Mouse (Mus musculus) testis, adult 2 months (tissue): ENCODE results near the gene Pla2g3. TPM values are rescaled to one million over a fixed set of nuclear protein-coding genes. Genes with fewer than 3 reads are reported as not detected.
A peak's percentile ranks its signal among the peaks of the same experiment; 100 is the strongest.

Experiments
- H3K27ac ChIP-seq: fragments of 200-500 bp; 2 replicates; pipeline ENCODE4 v1.5.1; 2012; ENCODE audit warnings: low read depth, low read length; ENCODE audit not compliant: control insufficient read depth, insufficient read depth
- H3K27me3 ChIP-seq: fragments of 200-500 bp; 2 replicates; pipeline ENCODE4 v1.6.1; 2012; ENCODE audit warnings: mild to moderate bottlenecking, low read length, moderate library complexity; ENCODE audit not compliant: control insufficient read depth, insufficient read depth
- H3K36me3 ChIP-seq: fragments of 200-500 bp; 2 replicates; pipeline ENCODE4 v1.6.1; 2012; ENCODE audit warnings: mild to moderate bottlenecking, low read length; ENCODE audit not compliant: control insufficient read depth, insufficient read depth
- H3K4me1 ChIP-seq: fragments of 200-500 bp; 2 replicates; pipeline ENCODE4 v1.6.1; 2012; ENCODE audit warnings: low read length; ENCODE audit not compliant: control insufficient read depth, insufficient read depth
- H3K4me3 ChIP-seq: fragments of 200-500 bp; 2 replicates; pipeline ENCODE4 v1.5.1; 2012; ENCODE audit warnings: low read depth, mild to moderate bottlenecking, low read length, moderate library complexity, mixed read lengths; ENCODE audit not compliant: control insufficient read depth
- CTCF ChIP-seq: fragments of 200-500 bp; IDR thresholded peaks from 2 replicates; pipeline ENCODE4 v1.5.1; 2012; ENCODE audit warnings: low read depth, mild to moderate bottlenecking, inconsistent platforms, low read length, moderate library complexity; ENCODE audit not compliant: control insufficient read depth, insufficient read depth, insufficient replicate concordance
- POLR2A ChIP-seq: fragments of 200-500 bp; IDR thresholded peaks from 2 replicates; pipeline ENCODE4 v1.6.1; 2012; ENCODE audit warnings: low read depth, mild to moderate bottlenecking, inconsistent platforms, low read length, moderate library complexity; ENCODE audit not compliant: control insufficient read depth
- polyA plus RNA-seq: library from polyadenylated mRNA; depleted of rRNA; stranded (reverse); fragments of >200 nt; gene quantifications from 2 replicates; pipeline ENCODE4 v1.2.3, GENCODE M21; 2012; rRNA removed

Gene Pla2g3
- polyA plus RNA-seq, 1 experiment: 2.8 TPM

DNA sequence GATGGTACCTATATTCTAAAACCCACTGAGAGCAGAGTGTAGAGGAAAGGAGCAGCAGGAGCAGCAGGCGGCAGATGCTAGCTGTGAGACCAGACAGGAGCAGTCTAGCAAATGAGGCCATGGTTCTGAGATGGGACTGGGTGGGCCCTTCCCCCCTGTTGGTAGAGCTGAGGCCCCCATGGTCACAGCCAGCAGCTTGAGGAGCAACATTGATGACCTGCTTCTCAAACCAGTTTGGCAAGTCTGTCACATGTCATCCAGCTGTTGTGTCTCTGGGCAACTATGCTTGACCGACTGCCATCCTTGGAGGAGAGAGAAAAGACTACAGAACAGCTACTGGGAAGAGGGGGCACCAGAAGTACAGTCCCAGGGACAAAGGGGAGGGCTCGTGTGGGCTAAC, 53.8 kb downstream of the Pla2g3 start:
- TF ChIP-seq POLR2A (no peak), CTCF (no peak)
- Histone ChIP-seq H3K4me3 (no peak overlapping the region), H3K4me1 (peaks cover 7% of the 10 kb centered on the region), H3K27ac (no peak overlapping the region), H3K36me3 (no peaks in the 10 kb centered on the region), H3K27me3 (no peaks in the 10 kb centered on the region)

DNA sequence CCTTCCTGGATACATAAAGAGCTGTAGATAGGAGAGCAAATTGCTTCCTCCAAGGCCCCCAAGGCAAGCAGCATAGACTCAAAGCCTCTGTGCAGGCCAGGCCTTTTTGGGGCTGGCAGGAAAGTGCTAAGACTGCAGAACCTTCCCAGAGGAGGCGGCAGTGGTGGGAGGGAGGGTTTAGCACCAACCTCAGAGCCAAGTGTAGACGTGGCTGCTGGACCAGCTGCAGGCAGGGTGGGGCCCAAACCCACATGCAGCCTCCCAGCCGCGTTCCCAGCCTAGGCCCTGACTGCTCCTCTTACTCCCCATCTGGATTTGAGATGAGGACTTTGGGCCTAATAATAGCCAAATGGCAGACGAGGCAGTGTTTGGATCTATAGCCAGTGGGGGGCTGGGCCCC, 54.9 kb downstream of the Pla2g3 start:
- no peak overlapping the region for H3K4me3 ChIP-seq
- TF ChIP-seq POLR2A: no peak
- peaks cover 7% of the 10 kb centered on the region for H3K4me1 ChIP-seq
- H3K27ac ChIP-seq: no peak overlapping the region
- no peaks in the 10 kb centered on the region for H3K36me3 ChIP-seq
- H3K27me3 ChIP-seq: no peaks in the 10 kb centered on the region

DNA sequence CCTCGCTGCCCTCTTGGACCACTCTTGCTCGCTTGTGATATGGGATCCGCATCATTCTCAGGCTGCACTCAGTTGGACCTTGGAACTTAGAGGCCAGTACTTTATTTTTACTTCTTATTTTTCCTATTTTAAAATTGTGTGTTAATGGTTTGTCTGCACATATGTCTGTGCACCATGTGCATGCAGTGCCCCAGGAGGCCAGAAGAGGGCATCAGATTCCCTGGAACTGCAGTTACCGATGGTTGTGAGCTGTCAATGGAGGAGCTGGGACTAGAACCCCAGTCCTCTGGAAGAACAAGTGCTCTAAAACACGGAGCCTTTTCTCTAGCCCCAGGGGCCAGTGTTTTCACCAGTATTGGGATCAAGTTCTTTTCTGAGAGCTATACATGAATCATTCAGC, 56.3 kb downstream of the Pla2g3 start:
- peak; percentile 62; the same call in 1 of the 2 replicates for TF ChIP-seq CTCF
- no peak for TF ChIP-seq POLR2A
- Histone ChIP-seq H3K4me3 (no peak overlapping the region), H3K36me3 (no peaks in the 10 kb centered on the region), H3K27me3 (no peaks in the 10 kb centered on the region), H3K4me1 (peaks cover 5% of the 10 kb centered on the region), H3K27ac (no peak overlapping the region)

DNA sequence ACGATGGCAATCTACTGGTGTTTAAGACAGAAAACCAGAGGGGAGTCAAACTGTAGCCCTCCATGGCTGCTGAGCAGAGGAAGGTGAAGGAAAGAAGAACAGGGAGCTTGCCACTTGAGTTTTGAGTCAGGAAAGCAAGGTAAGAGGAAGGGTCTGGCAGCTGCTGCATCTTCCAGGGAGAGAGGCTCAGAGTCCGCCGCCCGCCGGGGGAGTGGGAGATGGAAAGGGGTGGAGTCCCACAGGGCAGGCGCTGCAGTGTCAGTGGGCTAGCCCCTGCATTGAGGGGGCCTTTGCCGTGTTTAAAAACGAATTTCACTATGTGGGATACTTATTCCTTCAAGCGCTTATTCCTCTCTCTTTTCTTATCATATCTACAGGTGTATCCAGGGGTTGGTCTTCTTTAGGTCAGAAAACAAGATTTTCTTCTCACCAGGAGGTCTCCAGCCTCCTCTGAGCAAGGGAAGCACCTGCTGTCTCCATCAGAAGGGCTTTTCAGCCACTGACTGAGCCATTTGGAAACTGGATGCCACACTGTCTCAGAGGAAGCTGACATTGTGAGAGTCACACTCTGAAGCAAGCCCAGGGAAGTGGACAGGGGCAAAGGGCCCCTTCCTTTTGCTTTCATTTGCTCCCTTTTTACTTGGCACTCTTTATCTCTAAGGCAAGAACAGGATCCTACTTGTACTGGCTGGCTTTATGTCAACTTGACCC, 57.6 kb downstream of the Pla2g3 start:
- Histone ChIP-seq H3K4me1 (no peaks in the 10 kb centered on the region; the same call in 1 of the 2 replicates), H3K27me3 (no peaks in the 10 kb centered on the region), H3K27ac (no peak overlapping the region), H3K36me3 (no peaks in the 10 kb centered on the region), H3K4me3 (no peak overlapping the region)
- TF ChIP-seq CTCF: no peak
- TF ChIP-seq POLR2A: no peak

DNA sequence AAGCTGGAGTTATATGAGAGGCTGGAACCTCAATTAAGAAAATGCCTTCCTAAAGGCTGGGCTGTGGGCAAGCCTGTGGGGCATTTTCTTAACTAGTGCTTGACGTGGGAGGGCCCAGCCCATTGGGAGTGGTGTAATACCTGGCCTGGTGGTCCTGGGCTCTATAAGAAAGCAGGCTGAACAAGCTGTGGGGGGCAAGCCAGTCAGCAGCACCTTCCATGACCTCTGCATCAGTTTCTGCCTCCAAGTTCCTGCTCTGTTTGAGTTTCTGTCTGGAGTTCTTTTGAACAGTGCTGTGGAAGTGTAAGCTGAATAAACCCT, 58.1 kb downstream of the Pla2g3 start:
- Histone ChIP-seq H3K4me3 (no peak overlapping the region), H3K4me1 (no peaks in the 10 kb centered on the region; the same call in 1 of the 2 replicates), H3K27ac (no peak overlapping the region), H3K36me3 (no peaks in the 10 kb centered on the region), H3K27me3 (no peaks in the 10 kb centered on the region)
- no peak for TF ChIP-seq POLR2A
- no peak for TF ChIP-seq CTCF

DNA sequence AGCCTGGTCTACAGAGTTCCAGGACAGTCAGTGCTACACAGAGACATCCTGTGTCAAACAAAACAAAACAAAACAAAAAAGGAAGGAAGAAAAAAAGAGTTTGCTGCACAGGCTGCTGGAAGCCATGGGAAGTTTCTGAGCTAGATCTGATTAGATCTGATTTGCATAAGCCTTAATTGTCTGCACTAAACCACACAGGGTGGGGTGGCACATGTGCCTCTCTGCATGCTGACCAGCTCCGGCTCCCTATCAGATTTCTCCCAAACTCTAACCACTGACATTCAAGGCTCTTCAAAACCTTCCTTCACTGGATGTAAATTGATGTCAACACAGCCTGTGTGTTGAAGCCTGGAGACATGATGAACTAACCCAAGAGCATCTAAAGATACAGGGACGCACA, 59.0 kb downstream of the Pla2g3 start:
- Histone ChIP-seq H3K4me1 (no peaks in the 10 kb centered on the region; the same call in 1 of the 2 replicates), H3K36me3 (no peaks in the 10 kb centered on the region), H3K4me3 (no peak overlapping the region), H3K27me3 (no peaks in the 10 kb centered on the region), H3K27ac (no peak overlapping the region)
- TF ChIP-seq POLR2A (no peak), CTCF (no peak)

DNA sequence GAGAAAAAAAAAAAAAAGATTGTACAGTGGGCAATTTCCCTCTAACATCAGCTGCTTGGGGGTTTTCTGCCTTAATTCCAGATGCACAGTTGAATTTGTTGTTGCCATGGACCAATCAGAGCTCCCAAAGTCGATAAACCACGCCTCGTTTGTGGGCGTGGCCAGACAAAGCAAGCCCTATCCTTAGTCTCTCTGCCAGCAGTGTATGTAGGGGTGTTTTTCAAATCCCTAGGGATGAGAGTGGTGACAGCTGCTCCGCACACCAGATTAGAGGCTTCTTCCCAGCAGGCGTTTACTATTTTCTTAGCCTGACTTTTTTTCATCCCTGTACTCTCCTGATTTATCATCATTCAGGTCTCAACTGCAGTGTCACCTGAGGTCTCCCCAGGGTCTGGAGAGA, 59.9 kb downstream of the Pla2g3 start:
- no peak for TF ChIP-seq CTCF
- TF ChIP-seq POLR2A: no peak
- Histone ChIP-seq H3K36me3 (no peaks in the 10 kb centered on the region), H3K27me3 (no peaks in the 10 kb centered on the region), H3K4me3 (no peak overlapping the region), H3K4me1 (no peaks in the 10 kb centered on the region; the same call in 1 of the 2 replicates), H3K27ac (no peak overlapping the region)

DNA sequence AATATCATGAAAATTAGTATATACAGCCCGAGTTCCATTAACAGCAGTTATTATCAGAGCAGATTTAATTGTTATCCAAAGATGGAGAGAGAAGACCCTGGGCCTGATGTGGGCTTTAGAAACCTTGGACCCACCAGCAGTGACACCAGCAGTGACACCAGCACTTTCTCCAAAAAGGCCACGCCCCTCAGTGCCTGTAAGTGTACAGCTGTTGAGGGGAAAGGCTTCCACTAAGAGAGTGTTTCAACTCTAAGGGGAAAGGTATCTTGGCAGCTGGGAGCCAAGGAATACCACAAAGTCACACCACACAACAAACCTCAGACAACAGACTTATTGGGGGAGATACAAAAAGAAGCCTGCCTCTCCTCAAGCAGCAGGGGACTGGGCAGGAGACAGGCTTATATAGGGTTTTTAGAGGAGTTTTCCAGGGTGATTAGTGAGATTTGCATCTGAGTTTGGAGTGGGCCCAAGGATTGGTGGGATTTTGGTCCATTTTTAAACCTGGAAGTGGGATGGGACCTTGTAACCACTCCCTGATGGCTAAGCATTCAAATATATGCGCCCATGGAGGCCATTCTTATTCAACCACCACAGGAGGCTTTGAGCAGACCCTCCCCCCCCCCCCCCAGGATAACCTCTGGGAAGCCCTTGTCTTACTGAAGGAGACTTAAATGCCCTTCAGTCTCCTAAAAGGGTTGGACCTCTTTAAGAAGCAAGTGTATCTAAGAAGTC, 60.6 kb downstream of the Pla2g3 start:
- no peak overlapping the region for H3K27ac ChIP-seq
- TF ChIP-seq POLR2A (no peak), CTCF (no peak)
- H3K4me3 ChIP-seq: no peak overlapping the region
- H3K36me3 ChIP-seq: no peaks in the 10 kb centered on the region
- H3K27me3 ChIP-seq: no peaks in the 10 kb centered on the region
- no peaks in the 10 kb centered on the region; the same call in 1 of the 2 replicates for H3K4me1 ChIP-seq

Other genes with a start within 250 kb of the Pla2g3 start
- gene Drg1, start 221.9 kb upstream of the Pla2g3 start, polyA plus RNA-seq: 64.4 and 74.6 TPM in 2 replicates
- gene Patz1, start 199.4 kb upstream of the Pla2g3 start, polyA plus RNA-seq: 4.9 and 5.8 TPM in 2 replicates
- 146 and 160 TPM in 2 replicates for gene Pik3ip1, start 157.9 kb upstream of the Pla2g3 start, polyA plus RNA-seq
- 48.6 and 53.3 TPM in 2 replicates for gene Limk2, start 79.1 kb upstream of the Pla2g3 start, polyA plus RNA-seq
- gene Rnf185, start 35.9 kb upstream of the Pla2g3 start, polyA plus RNA-seq: 40.7 and 46.2 TPM in 2 replicates
- 3.8 and 4.7 TPM in 2 replicates for gene Inpp5j, start 16.5 kb downstream of the Pla2g3 start, polyA plus RNA-seq
- gene Selenom, start 26.4 kb downstream of the Pla2g3 start, polyA plus RNA-seq: 13.8 and 19.2 TPM in 2 replicates
- 4.4 and 6.9 TPM in 2 replicates for gene Smtn, start 52.3 kb downstream of the Pla2g3 start, polyA plus RNA-seq
- 15.5 and 16.0 TPM in 2 replicates for gene Morc2a, start 160.9 kb downstream of the Pla2g3 start, polyA plus RNA-seq